Mouse (Mus musculus): ENCODE data around the gene Il17rd. TPM values are rescaled to one million over a fixed set of nuclear protein-coding genes. Genes with fewer than 3 reads are reported as not detected.

The Il17rd gene
- 3.6 and 5.2 TPM in 2 replicates for total RNA-seq (2021)
- long read RNA-seq, experiment 1, result 0 reads
- long read RNA-seq, experiment 2, result 0 reads

DNA sequence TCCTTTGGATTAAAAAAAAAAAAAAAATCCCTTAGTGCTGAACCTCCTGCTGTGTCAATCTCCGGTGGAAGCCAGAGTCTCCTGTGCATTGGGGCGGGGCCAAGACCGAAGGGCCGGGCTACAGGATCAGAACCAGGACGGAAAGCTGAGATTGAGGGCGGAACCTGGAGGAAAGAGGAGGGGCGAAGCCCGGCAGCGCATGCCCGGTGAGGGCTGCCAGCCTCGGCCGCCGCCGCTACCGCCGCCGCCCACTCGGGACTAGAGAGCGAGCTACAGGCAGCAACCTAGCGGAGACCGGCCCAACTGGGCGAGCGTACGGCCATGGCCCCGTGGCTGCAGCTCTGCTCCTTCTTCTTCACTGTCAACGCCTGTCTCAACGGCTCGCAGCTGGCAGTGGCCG is at the start of gene Il17rd:
TSS of gene Il17rd (plus strand) at position 159 of the 400 bp plus-strand sequence.
- DNase-seq, result peak; percentile 94

DNA sequence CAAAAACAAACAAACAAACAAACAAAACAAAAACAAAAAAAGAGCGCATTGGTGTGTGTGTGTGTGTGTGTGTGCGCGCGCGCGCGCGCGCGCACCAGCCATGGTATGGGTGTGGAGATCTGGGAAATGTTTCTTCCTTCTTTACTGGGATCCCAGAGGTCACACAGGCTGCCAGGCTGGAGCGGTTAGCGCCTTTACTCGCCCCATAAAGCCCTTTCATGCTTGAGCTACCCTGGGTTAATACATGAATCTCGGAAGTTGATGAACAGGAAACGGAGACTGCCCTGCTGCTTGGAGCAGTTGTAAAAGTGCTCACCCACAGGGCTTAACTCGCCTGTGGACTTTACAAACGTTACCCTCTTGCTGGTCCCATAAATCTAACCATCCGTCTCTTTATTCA is 47.1 kb upstream of the Il17rd start:
- no peak for DNase-seq

DNA sequence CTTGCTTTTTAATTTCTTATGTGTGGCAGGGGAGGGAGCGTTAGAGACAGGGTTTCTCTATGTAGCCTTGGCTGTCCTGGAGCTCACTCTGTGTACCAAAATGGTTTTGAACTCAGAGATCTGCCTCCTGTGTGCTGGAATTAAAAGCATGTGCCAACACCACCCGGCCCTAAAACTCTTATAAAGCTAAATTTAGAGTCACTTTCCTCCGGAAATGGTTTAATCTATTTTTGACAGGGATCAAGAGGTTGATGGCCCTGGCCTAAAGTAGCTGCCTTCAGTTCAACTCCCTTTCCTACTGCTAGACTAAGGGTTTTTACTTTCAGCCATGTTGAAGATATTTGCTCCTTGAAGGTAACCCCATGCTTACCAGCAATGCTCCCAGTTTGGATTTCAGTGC is 45.3 kb upstream of the Il17rd start:
- DNase-seq, result no peak

DNA sequence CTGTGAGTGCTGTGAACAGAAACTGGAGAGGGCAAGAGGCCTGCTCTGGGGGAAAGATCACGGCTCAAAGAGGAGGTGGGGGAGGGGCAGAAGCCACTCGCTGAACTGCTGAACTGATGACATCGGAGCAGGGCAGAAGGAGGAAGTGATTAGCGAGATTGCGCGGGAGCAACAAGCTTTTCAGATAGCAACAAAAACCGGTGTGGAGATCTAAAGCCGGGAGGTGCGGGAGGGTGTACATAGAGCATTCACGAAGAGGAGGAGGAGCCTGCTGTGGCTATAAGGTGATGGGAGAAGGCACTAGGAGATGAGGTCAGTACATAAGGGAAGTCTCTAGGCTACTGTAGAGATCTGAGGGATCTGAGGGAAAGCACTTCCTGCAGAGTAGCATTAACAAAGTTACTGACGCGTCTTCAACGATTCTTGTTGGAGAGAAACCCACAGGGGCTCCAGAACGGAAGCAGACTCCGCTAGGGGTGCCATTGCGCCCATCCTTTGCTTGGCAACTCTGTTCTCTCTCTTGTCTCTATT is 44.5 kb upstream of the Il17rd start, which contains the start of gene Hesx1:
TSS of gene Hesx1 (plus strand) at position 206 of the 531 bp plus-strand sequence.
- peak; percentile 76 for DNase-seq

DNA sequence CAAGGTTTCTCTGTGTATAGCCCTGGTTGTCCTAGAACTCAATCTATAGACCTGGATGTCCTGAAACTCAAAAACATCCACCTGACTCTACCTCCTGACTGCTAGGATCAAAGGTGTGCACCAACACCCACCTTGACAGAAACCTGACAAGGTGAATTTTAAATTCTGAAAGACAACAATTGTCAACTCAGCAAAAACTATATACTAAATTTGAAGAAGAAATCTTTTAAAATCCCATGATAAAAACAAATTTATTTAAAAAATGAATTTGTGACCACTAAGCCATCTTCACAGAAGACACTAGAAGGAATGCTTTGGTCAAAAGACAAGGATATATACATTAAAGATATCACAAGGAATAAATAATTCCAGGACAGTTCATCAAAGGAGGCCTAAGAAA is 42.5 kb upstream of the Il17rd start:
- no peak for DNase-seq

DNA sequence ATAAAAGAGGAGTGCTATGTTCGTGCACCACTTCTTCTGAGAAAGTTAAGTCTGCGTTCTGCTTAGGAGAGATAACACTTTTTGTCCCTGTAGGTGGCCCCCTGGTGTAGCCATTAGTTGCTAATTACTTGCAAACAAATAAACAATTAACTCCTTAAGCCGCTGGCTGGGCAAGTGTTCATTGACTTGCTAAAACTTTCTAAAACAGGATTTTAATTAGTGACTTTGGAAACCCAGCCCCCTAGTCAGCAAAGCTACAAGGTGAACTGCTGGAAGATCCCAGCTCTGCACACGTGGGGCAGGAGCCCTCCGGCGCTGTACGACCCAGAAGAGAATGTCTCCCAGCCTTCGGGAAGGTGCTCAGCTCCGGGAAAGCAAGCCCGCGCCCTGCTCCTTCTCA is 38.4 kb upstream of the Il17rd start:
- DNase-seq, result no peak

DNA sequence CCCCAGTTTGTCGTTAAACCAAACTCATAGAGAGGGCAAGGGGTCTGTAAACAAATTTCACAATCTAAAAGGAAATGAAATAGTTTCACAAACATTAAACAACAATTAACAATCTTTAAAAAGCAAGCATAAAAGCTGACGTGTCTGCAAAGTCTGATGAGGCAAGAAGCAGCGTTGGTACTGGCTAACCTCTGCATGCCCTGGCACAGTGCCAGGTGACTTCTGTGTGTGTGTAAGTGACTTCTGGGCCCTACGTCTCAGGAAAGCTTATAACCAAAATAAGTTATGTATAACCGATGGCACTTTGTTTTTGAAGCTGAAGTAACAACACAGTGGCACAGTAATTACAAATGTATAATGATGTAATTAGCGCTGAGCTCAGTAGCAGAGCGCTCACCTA is 33.8 kb upstream of the Il17rd start:
- peak; percentile 46 for DNase-seq

DNA sequence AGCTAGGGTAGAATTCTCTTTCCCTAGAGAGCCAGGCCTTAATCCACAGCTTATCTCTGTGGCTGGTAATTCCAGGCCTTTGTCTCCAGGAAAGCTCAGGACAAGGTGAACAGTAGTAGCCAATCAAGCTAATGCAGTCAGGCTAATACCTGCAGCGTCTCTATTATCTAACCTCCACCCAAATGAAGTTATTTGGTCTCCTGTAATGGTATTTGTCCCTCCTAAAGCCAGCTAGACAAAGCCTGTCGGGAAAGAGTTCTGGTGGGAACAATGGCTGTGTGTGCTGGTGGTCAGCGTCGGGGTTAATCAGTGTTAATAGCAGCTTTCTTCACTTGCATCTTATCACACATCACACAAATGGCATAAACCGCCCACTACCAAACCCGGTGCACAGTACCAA is 32.8 kb upstream of the Il17rd start:
- no peak for DNase-seq

DNA sequence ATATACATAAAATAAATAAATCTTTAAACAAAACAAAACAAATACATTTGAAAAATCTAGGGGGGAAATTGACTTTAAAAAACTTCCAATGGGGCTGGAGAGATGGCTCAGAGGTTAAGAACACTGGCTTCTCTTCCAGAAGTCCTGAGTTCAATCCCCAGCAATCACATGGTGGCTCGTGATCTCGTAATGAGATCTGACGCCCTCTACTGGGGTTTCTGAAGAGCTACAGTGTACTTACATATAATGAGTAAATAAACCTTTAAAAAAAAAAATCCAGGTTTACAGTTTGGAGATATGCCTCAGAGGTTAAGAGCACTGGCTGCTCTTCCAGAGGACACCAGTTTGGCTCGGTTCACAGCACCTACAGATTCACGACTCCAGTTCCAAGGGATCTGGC is 27.2 kb upstream of the Il17rd start:
- DNase-seq, result no peak

DNA sequence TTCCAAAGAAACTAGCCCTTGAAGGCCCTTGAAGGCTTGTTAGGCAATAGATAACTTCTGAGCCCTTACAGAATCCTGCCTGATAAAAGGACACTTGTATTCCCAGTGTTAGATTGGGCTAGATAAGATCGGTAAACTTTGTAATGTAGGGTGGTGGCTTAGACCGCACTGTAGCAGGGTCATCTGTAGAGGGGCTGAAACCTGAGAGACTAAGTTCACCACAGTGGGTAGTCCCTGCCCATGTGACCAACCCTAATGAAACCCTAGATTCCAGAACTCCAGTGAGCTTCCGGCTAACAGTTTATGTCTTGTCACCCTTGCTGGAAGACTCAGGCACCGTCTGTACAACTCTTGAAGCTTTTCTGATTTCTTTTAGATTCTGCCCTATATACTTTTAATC is 25.1 kb upstream of the Il17rd start:
- no peak for DNase-seq

DNA sequence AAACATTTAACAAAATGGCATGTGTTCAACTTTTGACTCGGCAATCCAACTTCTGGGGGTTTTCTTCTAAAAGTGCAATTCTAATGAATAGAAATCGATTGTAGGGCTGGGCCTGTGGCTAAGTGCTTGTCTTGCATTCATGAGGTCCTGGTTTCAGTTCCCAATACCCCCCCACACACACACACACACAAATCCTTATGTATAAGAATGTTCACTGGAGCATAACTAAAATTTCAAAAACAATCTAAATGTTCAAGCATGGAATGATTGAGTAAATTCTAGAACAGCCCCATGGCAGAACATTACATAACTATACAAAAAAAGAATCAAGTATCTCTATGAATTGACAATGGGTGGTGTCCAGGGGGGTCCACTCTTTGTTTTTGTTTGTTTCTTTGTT is 20.8 kb upstream of the Il17rd start:
- no peak for DNase-seq

DNA sequence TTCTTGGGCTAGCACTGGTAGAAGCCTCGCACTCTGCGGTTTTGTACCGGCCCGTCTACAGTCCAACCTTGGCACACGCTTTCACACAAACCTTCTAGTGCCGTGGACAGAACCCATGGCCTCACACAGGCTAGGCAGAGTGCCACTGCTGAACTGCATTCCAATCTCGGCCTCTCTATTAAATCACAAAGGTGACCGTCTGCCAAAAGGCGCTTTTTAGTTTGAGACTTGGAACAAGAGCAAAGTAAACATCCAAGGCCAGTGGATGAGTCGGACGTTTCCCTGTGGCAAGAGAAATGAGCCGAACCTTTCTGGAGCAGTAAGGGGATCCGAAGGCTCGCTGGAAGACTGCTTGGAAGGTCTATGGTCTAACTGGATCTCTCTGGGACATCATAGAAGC is 18.9 kb upstream of the Il17rd start:
- DNase-seq, result peak; percentile 82

DNA sequence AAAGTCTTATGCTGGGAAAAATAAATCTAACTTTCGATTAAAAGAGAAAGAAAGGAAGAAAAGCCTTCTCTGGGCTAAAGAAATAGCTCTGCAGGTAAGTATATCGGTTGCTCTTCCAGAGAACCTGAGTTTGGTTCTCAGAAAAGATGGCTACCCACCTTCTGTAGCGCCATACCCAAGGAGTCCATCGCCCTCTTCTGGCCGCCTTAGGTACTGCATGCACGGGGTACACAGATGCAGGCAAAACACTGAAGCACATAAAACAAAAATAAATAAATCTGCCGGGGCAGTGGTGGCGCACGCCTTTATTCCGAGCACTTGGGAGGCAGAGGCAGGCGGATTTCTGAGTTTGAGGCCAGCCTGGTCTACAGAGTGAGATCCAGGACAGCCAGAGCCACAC is 15.9 kb upstream of the Il17rd start:
- DNase-seq, result peak; percentile 90

DNA sequence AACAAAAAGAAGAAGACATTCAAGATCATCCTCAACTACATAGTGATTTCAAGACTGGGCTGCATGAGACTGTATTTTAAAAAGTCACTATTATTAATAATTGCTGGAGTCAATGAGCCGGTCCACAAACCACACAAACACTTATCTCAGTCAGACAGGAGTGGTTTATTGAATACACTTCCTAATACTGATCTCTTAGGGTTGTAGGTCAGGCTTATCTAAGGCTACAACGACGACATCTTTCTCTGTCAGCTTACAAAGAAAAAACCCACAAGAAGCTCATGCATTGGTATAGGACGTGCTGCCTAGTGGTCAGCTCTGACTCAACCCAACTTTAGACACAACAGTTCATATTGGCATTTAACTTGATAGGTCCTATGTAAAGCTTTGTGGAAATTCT is 14.1 kb upstream of the Il17rd start:
- DNase-seq, result no peak

DNA sequence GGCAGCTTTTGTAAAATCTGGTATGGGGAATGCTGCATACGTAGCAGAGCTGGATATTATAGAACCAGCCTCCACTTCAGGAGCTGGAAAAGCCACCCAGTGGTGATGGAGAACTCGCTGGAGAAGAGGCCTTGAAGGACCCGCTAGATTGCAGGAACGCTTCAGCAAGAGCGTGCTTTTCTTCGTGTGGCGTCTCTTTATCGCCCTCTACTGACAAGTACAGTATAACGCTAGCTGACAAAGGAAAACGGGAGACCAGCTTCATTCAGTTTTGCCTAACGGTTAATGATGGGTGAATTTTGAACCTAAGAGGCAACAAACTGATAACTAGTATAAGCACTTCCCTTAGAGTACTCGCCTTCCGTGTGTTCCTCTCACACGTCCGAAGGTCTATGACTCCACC is 9.0 kb upstream of the Il17rd start:
- peak; percentile 59 for DNase-seq

DNA sequence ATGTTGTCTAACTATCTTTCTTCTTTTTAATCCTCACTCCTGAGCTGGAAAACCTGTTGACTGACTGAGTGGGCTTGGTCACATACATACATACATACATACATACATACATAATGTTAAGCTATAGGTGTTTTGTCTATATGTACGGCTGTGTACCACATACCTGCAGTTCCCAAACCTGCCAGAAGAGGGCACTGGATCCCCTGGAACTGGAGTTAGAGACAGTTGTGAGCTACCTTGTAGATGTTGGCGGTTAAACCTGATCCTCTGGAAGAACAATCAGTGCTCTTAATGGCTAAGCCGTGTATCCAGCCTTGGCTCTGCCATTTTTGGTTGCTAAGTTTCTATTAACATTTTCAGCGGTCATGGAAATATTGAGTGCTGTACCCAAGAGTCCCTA is 7.6 kb upstream of the Il17rd start:
- DNase-seq, result peak; percentile 84

DNA sequence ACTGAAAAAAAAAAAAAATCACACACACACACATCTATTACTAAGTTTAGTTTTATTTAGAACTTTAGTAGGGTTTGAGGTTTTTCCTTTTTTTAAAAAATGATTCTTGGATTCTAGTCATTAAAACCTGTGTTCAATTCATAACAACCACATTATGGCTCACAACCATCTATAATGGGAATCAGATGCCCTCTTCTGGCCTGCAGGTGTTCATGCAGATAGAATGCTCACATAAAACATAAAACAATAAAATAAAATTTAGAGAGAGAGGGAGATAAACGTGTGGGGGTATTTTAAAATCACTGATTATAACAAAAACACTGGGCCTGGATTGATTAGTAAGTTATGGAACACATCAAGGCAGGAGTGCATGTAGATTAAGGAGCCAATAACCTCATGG is 1.2 kb upstream of the Il17rd start:
- DNase-seq, result no peak

DNA sequence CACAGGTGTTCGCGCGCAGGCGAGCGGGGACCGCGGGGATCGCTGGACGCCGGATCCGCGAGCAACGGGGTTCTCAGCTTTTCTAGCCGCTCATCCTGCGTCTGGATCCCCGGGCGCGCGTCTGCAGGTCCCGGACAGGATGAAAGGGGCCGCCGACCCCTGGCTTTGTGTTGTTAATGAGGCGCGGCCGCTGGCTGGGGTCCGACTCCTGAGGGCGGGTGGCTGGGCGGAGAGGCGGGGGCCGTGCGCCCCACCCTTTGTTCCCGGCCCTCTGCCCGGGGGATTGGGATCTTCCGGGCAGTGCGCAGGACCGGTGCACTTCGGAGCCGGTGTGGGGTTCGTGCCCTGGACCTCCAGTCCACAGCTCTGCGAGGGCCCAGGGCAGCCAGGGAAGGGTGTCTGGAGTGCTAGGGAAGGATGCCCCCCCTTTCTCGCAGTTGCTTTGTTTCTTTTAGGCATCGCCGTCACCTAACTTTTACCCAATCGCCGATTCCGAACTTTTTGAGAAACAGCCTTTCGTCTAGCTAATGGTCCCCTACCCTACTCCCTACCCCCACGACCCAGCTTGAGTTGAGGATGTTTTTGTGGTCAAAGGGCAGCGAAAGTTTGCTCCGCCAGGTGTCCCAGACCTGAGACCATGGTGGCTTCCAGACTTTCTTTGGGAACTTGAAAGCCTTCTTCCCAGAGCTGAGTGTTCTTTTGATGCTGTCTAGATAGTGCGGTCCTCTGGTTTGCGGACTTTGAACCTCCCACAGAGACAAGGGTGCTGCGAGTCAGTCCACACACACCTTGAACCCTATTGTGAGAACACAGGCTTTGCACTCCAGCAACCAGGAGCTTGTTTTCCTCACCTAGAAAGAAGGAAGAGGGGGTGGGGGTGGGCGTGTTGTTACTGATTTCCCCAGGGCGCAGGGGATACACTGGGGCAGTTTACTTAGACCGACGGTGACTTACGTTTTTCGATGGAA is 824 bp downstream of the Il17rd start:
- DNase-seq, result peak; percentile 46

DNA sequence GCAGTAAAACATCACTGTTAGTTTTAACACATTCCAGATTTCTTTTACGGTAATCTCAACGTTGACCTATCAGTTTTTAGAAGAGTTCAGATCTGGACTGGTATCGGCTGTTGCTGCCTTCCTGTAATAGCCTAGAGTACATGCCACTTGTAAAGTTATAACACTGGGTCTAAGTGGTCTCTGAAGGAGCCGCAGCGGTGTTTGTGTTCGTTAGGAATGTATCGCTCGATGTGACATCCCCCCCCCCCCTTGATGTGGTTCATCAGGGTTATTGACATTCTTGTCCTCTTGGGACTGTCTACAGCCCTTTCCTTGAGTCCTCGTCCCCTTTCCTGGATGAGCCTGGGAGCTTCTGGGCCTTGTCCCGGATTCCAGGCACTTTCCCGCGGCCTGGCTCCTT is 1.7 kb downstream of the Il17rd start:
- no peak for DNase-seq

DNA sequence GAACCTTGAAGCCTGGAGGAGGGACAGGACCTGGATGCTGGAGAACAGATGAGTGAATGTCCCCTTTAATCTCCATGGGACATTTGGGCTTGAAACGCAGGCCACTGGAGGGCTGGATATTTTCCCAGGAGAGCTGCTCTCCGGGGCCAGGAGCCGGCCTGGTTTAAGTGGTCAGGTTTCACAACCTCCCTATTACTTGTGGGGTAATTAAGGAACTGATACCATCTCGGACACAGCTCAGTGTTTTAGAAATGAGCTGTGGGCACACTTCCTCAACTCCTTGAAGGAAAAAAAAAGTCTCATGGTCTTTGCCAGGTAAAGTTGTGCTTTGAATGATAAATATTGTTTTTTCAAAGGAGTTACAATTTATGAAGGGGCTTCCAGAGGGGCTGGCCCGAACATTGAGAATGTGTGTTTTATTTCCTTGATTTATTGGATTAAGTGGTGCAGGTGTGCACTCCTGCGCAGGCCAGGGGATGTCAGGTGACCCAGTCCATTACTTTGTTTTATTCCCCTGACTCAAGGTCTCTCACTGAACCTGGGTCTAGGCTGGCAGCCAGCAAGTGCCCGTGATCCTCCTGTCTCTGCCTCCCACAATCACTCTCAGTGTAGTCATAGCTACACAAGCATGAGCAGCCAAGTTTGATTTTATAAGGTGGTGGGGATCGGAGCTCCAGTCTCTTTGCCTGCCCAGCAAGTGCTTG is 3.7 kb downstream of the Il17rd start:
- DNase-seq, result no peak

DNA sequence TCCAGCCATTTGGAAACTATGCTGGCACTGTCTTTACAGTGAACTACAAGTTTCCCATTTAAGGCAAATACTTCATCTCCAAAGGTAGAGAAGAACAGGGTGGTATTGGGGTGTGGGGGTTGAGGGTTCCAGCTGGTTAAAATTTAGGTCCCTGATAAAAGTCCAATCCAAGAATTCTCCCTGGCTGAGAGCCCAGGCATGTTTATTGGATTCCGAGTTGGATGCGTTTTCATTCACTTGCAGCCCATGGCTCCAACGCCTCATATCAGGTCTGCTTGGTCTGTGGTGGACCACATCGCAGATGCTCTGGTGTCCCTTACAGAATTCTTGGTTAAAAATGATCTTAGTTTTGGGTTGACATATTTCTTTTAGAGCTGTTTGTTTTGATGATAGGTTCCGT is 4.7 kb downstream of the Il17rd start:
- no peak for DNase-seq

DNA sequence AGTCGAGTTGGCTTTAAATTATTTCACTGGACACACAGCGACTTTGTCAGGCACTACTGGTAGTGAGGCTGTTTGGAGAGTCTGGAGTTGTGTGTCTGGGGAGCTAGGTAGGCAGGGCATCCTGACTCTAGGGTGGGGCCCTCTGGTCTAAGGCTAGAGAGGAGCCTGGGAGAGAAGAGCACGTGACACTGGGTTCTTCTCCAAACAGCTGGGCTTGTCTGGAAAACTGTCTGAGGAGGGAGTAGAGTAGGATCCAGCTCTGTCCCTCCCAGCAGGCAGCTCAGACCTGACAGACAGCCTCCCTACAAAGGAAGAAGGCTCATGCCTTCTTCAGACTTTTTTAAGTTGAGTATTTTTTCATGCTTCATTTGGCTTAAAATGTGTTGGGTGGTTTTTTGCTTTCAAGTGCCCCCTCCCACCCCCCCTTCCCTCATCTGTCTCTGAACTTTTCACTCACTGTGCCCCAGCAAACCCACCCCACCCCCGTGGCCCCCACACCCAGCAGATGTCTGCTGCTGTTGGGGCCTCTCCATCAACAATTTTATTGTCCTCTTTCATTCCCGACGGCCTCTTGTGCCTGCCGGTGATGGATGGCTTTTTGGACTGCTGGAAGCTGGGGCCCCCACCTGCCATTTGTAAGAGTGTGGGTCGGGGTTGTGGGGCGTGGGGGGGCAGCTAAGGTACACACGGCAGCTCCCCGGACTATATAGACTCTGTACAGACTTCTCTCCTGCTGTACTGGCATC is 5.7 kb downstream of the Il17rd start:
- DNase-seq, result no peak

All from adrenal gland, postnatal 14 days (tissue).